Mouse (Mus musculus): ENCODE measurements around the gene Klhdc9. TPM values are rescaled to one million over a fixed set of nuclear protein-coding genes. Genes with fewer than 3 reads are reported as not detected.

The Klhdc9 gene
- total RNA-seq, 2 experiments from 2014 or later, result 4.4 to 4.8 TPM

GRCm38 (mm10) chr1:171319748-171320147 lies 40.9 kb downstream of the Klhdc9 start:
- no peak for DNase-seq
- intact Hi-C loops (cut with DNase I), result no loop called here

GRCm38 (mm10) chr1:171309321-171309720 lies 51.3 kb downstream of the Klhdc9 start:
- DNase-seq, result no peak
- intact Hi-C loops (cut with DNase I), result no loop called here

Other genes with a start within 250 kb of the Klhdc9 start
- 1 to 10 TPM in 1 of 2 experiments, under 1 TPM in 1; 0.91 to 1.6 TPM for gene Cfap126, start 246.9 kb downstream of the Klhdc9 start, total RNA-seq (2021)
- 100 to 1,000 TPM; 200 to 212 TPM for gene Sdhc, start 210.2 kb downstream of the Klhdc9 start, total RNA-seq (2021)
- gene Mpz, start 210.1 kb downstream of the Klhdc9 start, total RNA-seq (2021), result not detected
- gene Pcp4l1, start 164.5 kb downstream of the Klhdc9 start, total RNA-seq (2021), result 10 to 100 TPM in 1 of 2 experiments, 1 to 10 TPM in 1; 9.0 to 11.3 TPM
- gene Nr1i3, start 146.8 kb downstream of the Klhdc9 start, total RNA-seq (2021), result not detected
- 10 to 100 TPM; 50.7 to 56.9 TPM for gene Tomm40l, start 138.3 kb downstream of the Klhdc9 start, total RNA-seq (2021)
- 1 to 10 TPM; 2.6 to 3.0 TPM for gene Apoa2, start 135.7 kb downstream of the Klhdc9 start, total RNA-seq (2021)
- gene Fcer1g, start 126.4 kb downstream of the Klhdc9 start, total RNA-seq (2021), result 1 to 10 TPM; 7.1 to 8.0 TPM
- gene Adamts4, start 110.4 kb downstream of the Klhdc9 start, total RNA-seq (2021), result 1 to 10 TPM; 4.2 to 5.3 TPM
- gene Ndufs2, start 109.4 kb downstream of the Klhdc9 start, total RNA-seq (2021), result 100 to 1,000 TPM; 183 to 186 TPM
- gene B4galt3, start 90.5 kb downstream of the Klhdc9 start, total RNA-seq (2021), result 10 to 100 TPM; 74.2 to 87.8 TPM
- gene Ppox, start 79.6 kb downstream of the Klhdc9 start, total RNA-seq (2021), result 10 to 100 TPM; 19.6 to 25.4 TPM
- gene Usp21, start 72.8 kb downstream of the Klhdc9 start, total RNA-seq (2021), result 10 to 100 TPM; 60.4 to 66.4 TPM
- 10 to 100 TPM; 91.2 to 93.4 TPM for gene Ufc1, start 65.8 kb downstream of the Klhdc9 start, total RNA-seq (2021)
- gene Dedd, start 31.7 kb downstream of the Klhdc9 start, total RNA-seq (2021), result 10 to 100 TPM; 38.4 to 45.9 TPM
- 10 to 100 TPM; 35.3 to 36.8 TPM for gene Nit1, start 15.2 kb downstream of the Klhdc9 start, total RNA-seq (2021)
- gene Pfdn2, start 15.1 kb downstream of the Klhdc9 start, total RNA-seq (2021), result 100 to 1,000 TPM; 112 to 125 TPM
- gene Nectin4, start 9.3 kb upstream of the Klhdc9 start, total RNA-seq (2021), result 1 to 10 TPM in 1 of 2 experiments, under 1 TPM in 1; 0.88 to 1.2 TPM
- gene Arhgap30, start 28.2 kb upstream of the Klhdc9 start, total RNA-seq (2021), result 1 to 10 TPM in 1 of 2 experiments, under 1 TPM in 1; 0.98 to 1.6 TPM
- gene Usf1, start 50.5 kb upstream of the Klhdc9 start, total RNA-seq (2021), result 100 to 1,000 TPM; 130 to 141 TPM
- 1 to 10 TPM; 2.9 to 5.8 TPM for gene Tstd1, start 58.1 kb upstream of the Klhdc9 start, total RNA-seq (2021)
- 1 to 10 TPM; 4.9 to 6.2 TPM for gene F11r, start 76.7 kb upstream of the Klhdc9 start, total RNA-seq (2021)
- 10 to 100 TPM; 10.5 to 10.9 TPM for gene Alyref2, start 142.7 kb upstream of the Klhdc9 start, total RNA-seq (2021)
- gene Itln1, start 174.5 kb upstream of the Klhdc9 start, total RNA-seq (2021), result not detected
- gene Cd244a, start 198.4 kb upstream of the Klhdc9 start, total RNA-seq (2021), result under 1 TPM; 0.08 to 0.22 TPM
- under 1 TPM in 1 of 2 experiments, not detected in 1; 0.22 TPM for gene Ly9, start 246.6 kb upstream of the Klhdc9 start, total RNA-seq (2021)

Measured in left cerebral cortex, postnatal 4 days (tissue).